Mouse (Mus musculus) frontal cortex, postnatal 25 days (tissue): ENCODE results near the gene Abcc5.
"Not testable (repeated sequence)": the region's sequence is repeated elsewhere in the genome, so short reads cannot be mapped to it uniquely, and the experiment has no call there.

ENCODE experiments used
- DNase-seq, 2 experiments: peaks; one replicate each; pipeline ENCODE4 v3.0.0; 2022; ENCODE audit warnings: low spot score in 2 of 2

The Abcc5 gene

DNA sequence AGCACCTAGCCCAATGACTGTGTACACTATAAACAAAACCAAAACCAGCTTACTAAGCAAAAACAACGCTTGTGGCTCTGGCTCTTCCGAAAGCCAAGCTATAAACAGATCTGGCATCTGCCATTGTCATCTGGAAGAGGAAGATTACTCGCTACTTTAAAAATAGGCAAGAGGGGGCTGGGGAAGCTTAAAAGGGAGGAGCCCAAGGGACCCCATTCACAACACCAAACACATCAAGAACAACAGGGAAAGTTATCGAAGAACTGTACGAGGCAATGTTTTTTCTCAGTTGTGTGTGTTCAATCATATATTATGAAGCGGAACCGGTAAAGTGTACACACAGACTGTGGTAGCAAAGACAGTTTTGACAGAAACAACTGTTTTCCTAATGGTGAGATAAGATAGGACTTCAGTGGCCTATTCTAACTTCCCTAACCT lies 1.9 kb downstream of the Abcc5 start:
- no peak for DNase-seq

- DNase-seq: no peak
Observed at GRCm38 (mm10) chr16:20422938-20423730, 3.1 kb downstream of the Abcc5 start.

DNA sequence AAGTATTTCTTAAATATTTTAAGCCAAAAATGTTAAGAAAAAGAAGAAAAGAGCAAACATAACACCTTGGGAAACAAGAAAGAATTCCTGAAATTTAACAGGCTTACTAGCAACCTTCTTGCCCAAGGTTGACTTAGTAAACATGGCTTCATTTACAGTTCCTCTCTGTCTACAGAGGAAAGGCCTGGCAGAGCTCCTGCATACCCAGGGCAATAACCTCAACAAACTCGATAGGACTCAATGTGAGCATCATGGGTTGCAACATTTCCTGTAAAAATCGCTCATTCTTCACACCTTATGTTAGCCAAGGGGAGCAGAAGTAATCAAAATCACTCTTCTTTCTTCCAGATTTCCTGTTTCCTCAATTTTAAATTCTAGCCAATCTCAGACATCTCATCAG lies 8.1 kb downstream of the Abcc5 start:
- no peak for DNase-seq

GRCm38 (mm10) chr16:20416262-20416661 lies 9.9 kb downstream of the Abcc5 start:
- DNase-seq: no peak

- no peak for DNase-seq
Observed at GRCm38 (mm10) chr16:20415804-20416203, 10.4 kb downstream of the Abcc5 start.

DNA sequence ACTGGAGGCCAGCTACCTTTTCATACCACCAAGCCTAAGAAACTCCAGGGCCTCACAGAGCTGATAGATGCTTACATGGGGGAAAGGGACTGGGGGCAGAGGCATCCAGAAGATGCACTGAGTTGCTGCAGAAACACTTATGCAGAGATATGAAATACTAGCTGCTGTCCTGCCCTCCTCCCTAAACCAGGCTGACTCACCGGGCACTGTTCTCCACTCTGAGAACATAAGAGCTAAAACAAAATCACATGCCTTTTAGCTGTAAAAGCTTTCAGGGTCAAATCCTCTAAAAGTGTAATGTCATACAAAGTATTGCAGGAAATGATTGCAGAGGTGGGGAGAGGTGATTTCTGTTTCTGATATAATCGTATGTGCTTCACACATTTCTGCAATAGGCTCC lies 11.0 kb downstream of the Abcc5 start:
- no peak for DNase-seq

DNA sequence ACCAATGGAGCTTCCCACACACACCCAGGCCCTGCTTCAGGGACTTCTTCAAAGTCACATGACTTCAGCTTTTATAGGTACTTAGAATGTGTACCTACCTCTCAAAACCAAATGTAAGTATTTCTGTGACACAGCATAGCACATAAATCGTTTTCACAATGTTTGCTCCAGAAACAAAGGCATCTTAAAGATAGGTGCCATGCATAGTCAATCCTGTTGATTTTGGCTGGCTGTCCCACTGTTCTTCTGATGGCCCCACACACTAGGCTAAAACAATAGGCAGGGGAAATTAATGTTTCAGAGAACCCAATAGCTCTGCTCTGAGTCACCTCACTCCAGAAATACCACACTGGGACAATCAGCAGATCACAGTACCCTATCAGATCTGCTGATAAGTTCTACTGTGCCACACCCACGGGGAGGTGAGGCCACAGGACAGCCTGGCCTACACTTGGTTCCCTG lies 12.3 kb downstream of the Abcc5 start:
- DNase-seq: no peak

DNA sequence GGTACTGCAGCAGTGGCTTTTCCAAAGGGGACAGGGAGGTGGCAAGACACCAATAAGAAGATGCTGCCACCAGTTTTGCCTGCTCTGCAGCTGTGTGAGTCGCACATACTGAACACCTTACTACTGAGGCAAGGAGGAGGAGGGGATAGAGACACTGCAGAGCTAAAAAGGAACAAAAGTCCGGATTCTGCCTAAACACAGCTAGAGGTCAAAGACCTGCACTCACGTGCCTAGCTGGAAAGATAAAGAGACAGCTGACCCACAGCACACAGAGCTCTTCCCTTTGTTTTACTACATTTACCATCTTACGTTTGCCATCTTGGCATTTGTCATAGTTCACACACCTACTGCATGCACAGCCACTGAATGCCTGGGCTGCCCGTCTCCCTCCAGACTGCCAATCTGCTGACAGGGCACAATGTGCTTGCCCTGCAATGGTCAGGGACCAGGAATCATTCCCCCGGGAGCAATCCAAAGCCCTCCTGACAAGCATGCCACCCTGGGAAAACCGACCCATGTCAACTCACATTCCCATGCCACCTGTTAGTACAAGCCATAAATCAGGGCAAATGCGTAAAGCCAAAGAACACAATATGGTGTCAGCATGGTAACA lies 14.1 kb downstream of the Abcc5 start:
- no peak for DNase-seq

DNA sequence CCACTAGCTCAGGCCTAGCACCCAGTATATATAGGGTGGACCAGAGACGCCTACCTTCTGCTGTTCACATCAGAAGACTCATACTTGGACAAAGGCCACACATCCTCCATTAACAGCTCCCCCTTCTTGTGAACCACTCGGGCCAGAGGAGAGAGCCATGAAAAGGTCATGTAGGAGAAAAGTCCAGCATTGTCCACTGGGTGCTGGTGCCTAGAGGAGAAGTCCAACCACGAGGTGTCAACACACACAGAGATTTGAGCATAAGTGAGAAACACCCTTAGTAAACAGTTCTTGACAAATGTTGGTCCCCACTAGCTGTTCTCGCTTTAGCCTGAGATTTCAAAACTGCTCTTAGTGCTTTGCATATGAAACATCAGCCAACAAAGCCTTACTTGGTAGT lies 20.9 kb downstream of the Abcc5 start:
- no peak for DNase-seq

DNA sequence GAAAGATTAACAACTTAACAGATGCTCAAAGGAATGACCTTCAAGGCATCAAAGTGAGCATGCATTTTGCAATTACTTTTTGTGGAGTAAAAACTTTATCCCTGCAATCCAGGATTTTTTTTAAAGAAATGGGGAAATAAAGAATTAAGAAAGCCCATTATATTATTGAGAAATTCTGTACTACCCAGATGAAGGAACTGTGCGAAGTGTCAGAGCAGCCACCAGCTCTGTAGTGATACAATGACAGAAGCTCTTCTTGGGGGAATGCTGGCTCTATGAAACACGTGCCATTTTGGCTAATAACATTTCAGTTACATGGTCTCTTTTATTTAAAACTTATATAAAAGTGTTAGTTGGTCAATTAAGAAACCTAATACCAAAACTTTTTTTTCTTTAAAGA lies 22.9 kb downstream of the Abcc5 start:
- DNase-seq: no peak

- DNase-seq: no peak
Observed at GRCm38 (mm10) chr16:20401592-20401991, 24.6 kb downstream of the Abcc5 start.

DNA sequence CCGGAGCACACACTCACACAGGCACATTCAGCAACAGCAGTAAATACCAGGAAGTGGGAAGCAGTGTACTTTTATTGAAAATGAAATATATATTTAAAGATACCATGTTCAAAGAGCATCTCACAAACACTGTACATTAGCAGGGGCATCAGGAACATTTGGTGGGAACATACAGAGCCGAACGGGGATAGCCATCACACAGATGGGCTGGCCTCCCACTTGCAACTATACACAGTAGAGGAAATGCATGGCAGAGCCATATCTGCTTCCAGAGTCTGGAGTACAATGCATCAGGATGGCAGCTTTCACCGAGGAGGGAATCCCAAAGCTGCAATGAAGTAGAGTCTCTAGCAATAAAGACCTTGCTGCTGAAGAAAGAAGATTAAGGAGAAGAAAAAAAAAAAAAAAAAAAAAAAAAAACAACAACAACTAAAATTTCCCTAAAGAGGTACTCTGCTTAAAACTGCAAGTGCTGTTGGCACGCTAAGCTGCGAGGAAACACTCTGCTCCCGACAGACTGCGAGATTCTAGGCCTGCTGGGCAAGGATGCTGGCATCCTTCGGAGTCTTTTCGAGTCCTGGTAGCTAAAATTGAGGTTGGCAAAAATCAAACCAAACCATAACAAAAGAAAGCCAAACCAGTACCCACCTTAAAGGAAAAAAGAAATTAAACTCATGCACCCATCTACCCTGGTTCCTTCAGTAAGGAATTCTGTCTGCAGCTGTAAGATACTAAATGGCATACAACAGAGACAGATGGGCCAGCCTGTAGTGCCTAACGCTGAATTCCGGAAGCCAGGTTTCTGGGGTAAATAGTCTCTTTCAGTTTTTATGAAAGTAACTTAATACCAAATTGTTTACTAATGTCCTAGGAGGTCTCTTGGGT lies 25.2 kb downstream of the Abcc5 start:
- no peak for DNase-seq

- no peak for DNase-seq
Observed at GRCm38 (mm10) chr16:20396851-20397250, 29.3 kb downstream of the Abcc5 start.

DNA sequence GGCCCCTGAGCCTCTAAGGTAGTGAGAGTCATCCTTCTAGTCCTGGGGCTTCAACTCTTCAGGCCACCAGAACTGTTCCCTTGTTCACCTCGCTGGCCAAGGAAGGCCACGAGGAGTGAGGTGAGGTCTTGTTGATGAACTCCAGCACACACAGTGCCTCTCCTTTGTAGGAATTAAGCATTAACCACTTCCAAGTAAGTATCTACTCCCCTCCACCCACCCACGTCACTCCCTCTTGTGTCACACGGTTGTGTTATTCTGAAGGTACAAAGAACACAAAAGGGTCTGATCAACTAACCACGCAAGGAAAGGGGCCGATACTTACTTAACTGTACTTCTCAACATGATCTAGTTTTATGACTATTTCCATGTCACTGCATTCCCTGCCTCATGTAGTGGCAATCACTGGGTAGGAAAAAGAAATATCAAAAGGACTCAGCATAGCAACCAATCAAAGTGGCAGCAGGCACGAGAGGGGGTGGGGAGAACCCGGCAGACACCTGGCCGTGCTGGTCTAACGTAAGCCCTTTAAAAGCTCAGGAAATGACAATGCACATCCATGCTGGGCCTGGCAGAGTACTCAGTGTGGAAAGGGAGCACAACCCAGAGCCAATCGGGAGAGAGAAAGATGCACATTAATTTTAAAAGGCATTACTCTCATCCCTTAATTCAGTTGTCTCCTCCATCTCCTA lies 30.8 kb downstream of the Abcc5 start:
- no peak for DNase-seq

- DNase-seq: no peak
Observed at GRCm38 (mm10) chr16:20391753-20392152, 34.4 kb downstream of the Abcc5 start.

DNA sequence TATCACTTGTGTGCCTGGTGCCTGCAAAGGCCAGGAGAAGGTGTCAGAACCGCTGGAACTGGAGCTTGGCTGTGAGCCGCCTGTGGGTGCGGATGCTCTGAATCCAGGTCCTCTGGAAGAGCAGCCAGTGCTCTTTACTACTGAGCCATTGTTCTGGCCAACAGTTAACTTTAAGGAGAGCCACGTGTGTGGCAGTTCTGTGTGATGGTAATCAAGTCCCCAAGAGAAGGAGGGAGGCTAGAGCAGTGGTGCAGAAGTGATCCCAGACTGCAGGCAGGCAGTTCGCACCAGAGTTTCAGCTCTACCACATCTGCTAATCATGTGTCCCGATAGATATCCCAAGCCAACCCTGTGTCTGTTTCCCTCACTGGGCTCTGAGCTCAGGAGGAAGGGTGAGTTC lies 36.0 kb downstream of the Abcc5 start:
- no peak for DNase-seq

DNA sequence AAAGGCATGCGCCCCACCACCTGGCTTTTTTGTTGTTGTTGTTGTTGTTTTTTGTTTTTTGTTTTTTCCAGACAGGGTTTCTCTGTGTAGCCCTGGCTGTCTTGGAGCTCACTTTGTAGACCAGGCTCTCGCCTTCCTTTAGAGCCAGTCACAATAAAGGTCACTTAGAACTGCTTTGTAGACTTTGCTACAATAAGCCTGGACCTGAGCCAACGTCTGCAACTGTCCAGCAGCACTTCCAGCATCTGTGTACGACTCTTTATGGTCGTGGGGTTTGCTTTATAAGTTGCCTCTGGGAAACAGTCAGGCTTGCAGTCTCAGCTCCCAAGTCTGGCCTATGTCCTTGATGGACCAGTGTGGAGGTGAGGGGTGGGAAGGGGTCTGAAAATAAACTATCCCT lies 45.2 kb downstream of the Abcc5 start:
- no peak for DNase-seq

GRCm38 (mm10) chr16:20375341-20375740 lies 50.9 kb downstream of the Abcc5 start:
- DNase-seq: no peak

DNA sequence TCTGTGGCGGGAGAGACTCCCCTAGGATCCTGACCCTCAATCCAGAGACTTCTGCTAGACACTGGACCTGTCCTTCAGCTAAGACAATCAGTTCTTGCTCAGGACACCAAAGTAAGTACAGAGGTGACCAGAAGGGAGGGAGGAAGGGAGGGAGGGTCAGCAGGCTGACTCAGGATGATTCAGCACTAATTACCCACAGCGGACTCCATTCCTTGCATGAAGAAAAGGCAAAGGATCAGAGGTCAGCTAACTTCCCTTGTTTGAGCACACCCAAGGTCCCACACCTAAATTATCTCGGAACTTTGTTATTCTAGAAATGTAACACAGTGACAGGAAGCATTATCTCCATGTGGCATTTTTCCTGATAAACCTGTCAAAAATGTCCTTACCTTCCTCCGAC lies 54.5 kb downstream of the Abcc5 start:
- DNase-seq: no peak

GRCm38 (mm10) chr16:20368221-20368620 lies 58.0 kb downstream of the Abcc5 start:
- no peak for DNase-seq

- no peak for DNase-seq
Observed at GRCm38 (mm10) chr16:20362121-20362520, 64.1 kb downstream of the Abcc5 start.

DNA sequence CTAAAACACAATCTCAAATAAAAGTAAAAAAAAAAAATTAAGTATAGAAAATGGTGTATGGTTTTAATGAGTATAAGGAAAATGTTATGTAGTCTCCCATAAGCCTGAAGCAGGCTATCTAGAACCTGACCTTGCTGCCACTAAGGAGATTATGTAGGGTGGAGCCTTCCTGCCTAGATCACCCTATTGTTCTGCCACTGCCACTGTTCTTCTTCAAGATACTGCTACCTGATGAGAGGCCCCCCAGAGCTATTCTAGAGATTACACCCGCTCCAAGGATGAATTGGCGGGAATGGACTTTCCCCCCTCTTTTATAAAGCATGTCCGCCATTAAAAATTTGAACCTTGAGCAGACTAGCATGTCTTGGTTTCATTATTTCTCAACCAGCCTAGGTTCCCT lies 64.7 kb downstream of the Abcc5 start:
- DNase-seq: not testable (repeated sequence)
